Mouse (Mus musculus): Measurements from ENCODE around the gene Slc43a1.
"Not testable (repeated sequence)": the region's sequence is repeated elsewhere in the genome, so short reads cannot be mapped to it uniquely, and the experiment has no call there.

Slc43a1 gene

GRCm38 (mm10) chr2:84838593-84838949 lies at the start of gene Slc43a1:
TSS of gene Slc43a1 (plus strand) at chr2:84838850.
- no peak for DNase-seq (ENCODE audit: low spot score)

GRCm38 (mm10) chr2:84790418-84790817 lies 48.2 kb upstream of the Slc43a1 start:
- no peak for DNase-seq (ENCODE audit: low spot score)

GRCm38 (mm10) chr2:84792516-84792915 lies 46.1 kb upstream of the Slc43a1 start:
- no peak for DNase-seq (ENCODE audit: low spot score)

GRCm38 (mm10) chr2:84793154-84793553 lies 45.5 kb upstream of the Slc43a1 start:
- no peak for DNase-seq (ENCODE audit: low spot score)

- DNase-seq (ENCODE audit: low spot score) = no peak
Measured at GRCm38 (mm10) chr2:84793871-84794270, 44.8 kb upstream of the Slc43a1 start.

- DNase-seq (ENCODE audit: low spot score) = peak; percentile 69
Measured at GRCm38 (mm10) chr2:84797833-84798492, 40.7 kb upstream of the Slc43a1 start.

- peak; percentile 67 for DNase-seq (ENCODE audit: low spot score)
Measured at GRCm38 (mm10) chr2:84798493-84798921, 40.1 kb upstream of the Slc43a1 start, which contains the start of gene Ube2l6. TSS of gene Ube2l6 (plus strand) at chr2:84798828.

GRCm38 (mm10) chr2:84799041-84799561 lies 39.5 kb upstream of the Slc43a1 start:
- DNase-seq (ENCODE audit: low spot score) = peak; percentile 39

- no peak for DNase-seq (ENCODE audit: low spot score)
Measured at GRCm38 (mm10) chr2:84800304-84800703, 38.3 kb upstream of the Slc43a1 start.

GRCm38 (mm10) chr2:84801223-84801622 lies 37.4 kb upstream of the Slc43a1 start:
- DNase-seq (ENCODE audit: low spot score) = not testable (repeated sequence)

GRCm38 (mm10) chr2:84803963-84804362 lies 34.7 kb upstream of the Slc43a1 start:
- no peak for DNase-seq (ENCODE audit: low spot score)

- no peak for DNase-seq (ENCODE audit: low spot score)
Measured at GRCm38 (mm10) chr2:84806546-84806945, 32.1 kb upstream of the Slc43a1 start.

- DNase-seq (ENCODE audit: low spot score) = no peak
Measured at GRCm38 (mm10) chr2:84809330-84809729, 29.3 kb upstream of the Slc43a1 start.

GRCm38 (mm10) chr2:84810526-84810885 lies 28.1 kb upstream of the Slc43a1 start:
- no peak for DNase-seq (ENCODE audit: low spot score)

GRCm38 (mm10) chr2:84810886-84811577 lies 27.6 kb upstream of the Slc43a1 start:
- peak; percentile 82 for DNase-seq (ENCODE audit: low spot score)

GRCm38 (mm10) chr2:84811880-84812279 lies 26.8 kb upstream of the Slc43a1 start:
- DNase-seq (ENCODE audit: low spot score) = peak; percentile 27

GRCm38 (mm10) chr2:84812676-84813075 lies 26.0 kb upstream of the Slc43a1 start:
- DNase-seq (ENCODE audit: low spot score) = no peak

- DNase-seq (ENCODE audit: low spot score) = no peak
Measured at GRCm38 (mm10) chr2:84819861-84820260, 18.8 kb upstream of the Slc43a1 start.

GRCm38 (mm10) chr2:84822552-84822951 lies 16.1 kb upstream of the Slc43a1 start, which contains the start of gene Smtnl1:
TSS of gene Smtnl1 (minus strand) at chr2:84822652.
- DNase-seq (ENCODE audit: low spot score) = no peak

GRCm38 (mm10) chr2:84823237-84823636 lies 15.4 kb upstream of the Slc43a1 start:
- DNase-seq (ENCODE audit: low spot score) = no peak

GRCm38 (mm10) chr2:84826488-84827282 lies 12.0 kb upstream of the Slc43a1 start, which contains the start of gene Timm10:
TSS of gene Timm10 (plus strand) at chr2:84826997.
- DNase-seq (ENCODE audit: low spot score) = peak; percentile 84

- peak; percentile 7 for DNase-seq (ENCODE audit: low spot score)
Measured at GRCm38 (mm10) chr2:84827283-84827920, 11.2 kb upstream of the Slc43a1 start.
